Mouse (Mus musculus): ENCODE results near the gene Fga.

Fga gene

GRCm38 (mm10) chr3:83027546-83028251 lies 1.8 kb downstream of the Fga start:
- no peak for DNase-seq (ENCODE audit: low spot score)

- DNase-seq (ENCODE audit: low spot score) = no peak
Measured at GRCm38 (mm10) chr3:83030331-83030730, 4.5 kb downstream of the Fga start.

GRCm38 (mm10) chr3:83032746-83033308 lies 7.0 kb downstream of the Fga start:
- no peak for DNase-seq (ENCODE audit: low spot score)

- DNase-seq (ENCODE audit: low spot score) = no peak
Measured at GRCm38 (mm10) chr3:83033801-83034200, 7.9 kb downstream of the Fga start.

- DNase-seq (ENCODE audit: low spot score) = peak; percentile 80
Measured at GRCm38 (mm10) chr3:83038865-83039264, 13.0 kb downstream of the Fga start.

- DNase-seq (ENCODE audit: low spot score) = peak; percentile 77
Measured at GRCm38 (mm10) chr3:83039666-83040065, 13.8 kb downstream of the Fga start.

- DNase-seq (ENCODE audit: low spot score) = no peak
Measured at GRCm38 (mm10) chr3:83042451-83042850, 16.6 kb downstream of the Fga start.

GRCm38 (mm10) chr3:83046649-83047048 lies 20.8 kb downstream of the Fga start:
- no peak for DNase-seq (ENCODE audit: low spot score)

GRCm38 (mm10) chr3:83049680-83050079 lies 23.8 kb downstream of the Fga start, which contains the start of gene Fgb:
Gene Fgb (minus strand): TSS chr3:83049863.
- DNase-seq (ENCODE audit: low spot score) = peak; percentile 76

GRCm38 (mm10) chr3:83050661-83051060 lies 24.8 kb downstream of the Fga start:
- no peak for DNase-seq (ENCODE audit: low spot score)

GRCm38 (mm10) chr3:83052102-83052501 lies 26.2 kb downstream of the Fga start:
- no peak for DNase-seq (ENCODE audit: low spot score)

- peak; percentile 66 for DNase-seq (ENCODE audit: low spot score)
Measured at GRCm38 (mm10) chr3:83053126-83053525, 27.2 kb downstream of the Fga start.

- peak; percentile 72 for DNase-seq (ENCODE audit: low spot score)
Measured at GRCm38 (mm10) chr3:83053758-83054157, 27.9 kb downstream of the Fga start.

- no peak for DNase-seq (ENCODE audit: low spot score)
Measured at GRCm38 (mm10) chr3:83054759-83055158, 28.9 kb downstream of the Fga start.

- DNase-seq (ENCODE audit: low spot score) = peak; percentile 99
Measured at GRCm38 (mm10) chr3:83055281-83056038, 29.6 kb downstream of the Fga start, which contains the start of gene Plrg1. Gene Plrg1 (plus strand): TSS chr3:83055522.

- no peak for DNase-seq (ENCODE audit: low spot score)
Measured at GRCm38 (mm10) chr3:83057046-83057445, 31.2 kb downstream of the Fga start.

GRCm38 (mm10) chr3:83067920-83068319 lies 42.0 kb downstream of the Fga start:
- DNase-seq (ENCODE audit: low spot score) = no peak

GRCm38 (mm10) chr3:83068869-83069268 lies 43.0 kb downstream of the Fga start:
- no peak for DNase-seq (ENCODE audit: low spot score)

GRCm38 (mm10) chr3:83070231-83070630 lies 44.4 kb downstream of the Fga start:
- no peak for DNase-seq (ENCODE audit: low spot score)

- no peak for DNase-seq (ENCODE audit: low spot score)
Measured at GRCm38 (mm10) chr3:83076563-83076962, 50.7 kb downstream of the Fga start.

- DNase-seq (ENCODE audit: low spot score) = peak; percentile 52
Measured at GRCm38 (mm10) chr3:83080567-83081055, 54.7 kb downstream of the Fga start.

All from yolk sac, embryonic 10.5 days (tissue).